ENCODE assay signal across 8 mouse cellular contexts in genomic region chr1:194885687-194886077, GRCm38 (mm10). TPM values are rescaled to one million over a fixed set of nuclear protein-coding genes. Genes with fewer than 3 reads are reported as not detected.
DNase-seq lines count a peak whose midpoint lies in the region; ATAC-seq lines count a peak whose summit lies in the region.

No protein-coding gene starts in this region.

- H3K4me2 ChIP-seq in hindbrain, embryonic 14.5 days (replicated peaks) = no peak overlapping the region

- 85% methylated on average over 5 of the region's 5 CpGs for WGBS in limb, embryonic 10.5 days
- 84% methylated on average over 5 of the region's 5 CpGs for WGBS in hindbrain, embryonic 14.5 days

- intact Hi-C loops in gastrocnemius, postnatal 14 days (cut with DNase I; ENCODE audit: low total_unique reads) = no loop called here

- H3K9me3 ChIP-seq in limb, embryonic 10.5 days (replicated peaks) = no peaks in the 10 kb centered on the region
- no peaks in the 10 kb centered on the region for H3K9me3 ChIP-seq in hindbrain, embryonic 14.5 days (ENCODE audit: control insufficient read depth, low read length)

- H3K36me3 ChIP-seq in limb, embryonic 10.5 days = no peaks in the 10 kb centered on the region
- no peaks in the 10 kb centered on the region for H3K36me3 ChIP-seq in hindbrain, embryonic 14.5 days (replicated peaks; ENCODE audit: control insufficient read depth, insufficient read depth)

- no peak overlapping the region for H3K27ac ChIP-seq in limb, embryonic 10.5 days
- H3K27ac ChIP-seq in hindbrain, embryonic 14.5 days = no peak overlapping the region

- no peaks in the 10 kb centered on the region for H3K4me1 ChIP-seq in limb, embryonic 10.5 days
- H3K4me1 ChIP-seq in hindbrain, embryonic 14.5 days (replicated peaks; ENCODE audit: control insufficient read depth, insufficient read depth, low read length) = no peaks in the 10 kb centered on the region

- ATAC-seq in hindbrain, embryonic 14.5 days (ENCODE audit: low FRiP score) = no peak

- H3K4me3 ChIP-seq in limb, embryonic 10.5 days = no peak overlapping the region
- no peak overlapping the region for H3K4me3 ChIP-seq in hindbrain, embryonic 14.5 days (replicated peaks; ENCODE audit: low read length)

- H3K27me3 ChIP-seq in limb, embryonic 10.5 days (ENCODE audit: low read depth, poor library complexity, severe bottlenecking) = no peaks in the 10 kb centered on the region
- no peaks in the 10 kb centered on the region for H3K27me3 ChIP-seq in hindbrain, embryonic 14.5 days (ENCODE audit: control insufficient read depth, insufficient read depth, low read length)

- DNase-seq in adrenal gland, adult 2 months = peak; percentile 93
- peak; percentile 82 for DNase-seq in cerebellum, adult 11-12 months
- peak; percentile 93 for DNase-seq in gastrocnemius, postnatal 14 days
- DNase-seq in left cerebral cortex, adult 11 months (ENCODE audit: low spot score) = peak; percentile 72
- DNase-seq in ovary, postnatal 36 days (ENCODE audit: low spot score) = peak; percentile 84
- DNase-seq in limb, embryonic 10.5 days (ENCODE audit: low spot score) = no peak
- no peak for DNase-seq in hindbrain, embryonic 14.5 days (ENCODE audit: low spot score)
- no peak for DNase-seq in thymus, postnatal 0 days (ENCODE audit: low spot score)

- no peak overlapping the region for H3K9ac ChIP-seq in hindbrain, embryonic 14.5 days

RNA-seq across cellular contexts. Expression of gene Cd34, which starts 52.9 kb away (rescaled TPM):
- total RNA-seq in adrenal gland, adult 2 months (2021) = 10 to 100 TPM; 36.3 to 56.0 TPM
- 12.6 and 12.7 TPM in 2 replicates for polyA plus RNA-seq in adrenal gland, adult 2 months (2012; rRNA removed)
- 100 to 1,000 TPM; 105 to 136 TPM for total RNA-seq in gastrocnemius, postnatal 14 days (2021)
- polyA plus RNA-seq in limb, embryonic 10.5 days (2016; fragmentation: Nextera tagmentation; extraction: Ambion mirVana) = 51.7 and 52.3 TPM in 2 replicates
- 38.3 and 38.6 TPM in 2 replicates for polyA plus RNA-seq in hindbrain, embryonic 14.5 days (2014; fragmentation: Nextera tagmentation; extraction: Ambion mirVana)
- polyA plus RNA-seq in thymus, postnatal 0 days (2015; fragmentation: Nextera tagmentation; extraction: Ambion mirVana) = 36.8 and 37.4 TPM in 2 replicates

Comparison
In these comparisons a context has a peak if more than half of its experiments do, and no peak if none do; other contexts are left out.
1. DNase-seq: peak in adrenal gland, adult 2 months (single experiment), cerebellum, adult 11-12 months (single experiment), gastrocnemius, postnatal 14 days (single experiment), left cerebral cortex, adult 11 months (single experiment) and ovary, postnatal 36 days (single experiment); none in limb, embryonic 10.5 days (single experiment), hindbrain, embryonic 14.5 days (single experiment) and thymus, postnatal 0 days (single experiment).